Mouse (Mus musculus) hindbrain, postnatal 0 days (tissue): ENCODE data around the gene Gbf1. TPM values are rescaled to one million over a fixed set of nuclear protein-coding genes. Genes with fewer than 3 reads are reported as not detected.

Experiments used
- ATAC-seq: fragments of 200-750 bp; cut with Nextera tagmentation; 2 replicates; pipeline ENCODE4 v1.8.0; 2017; ENCODE audit warnings: mild to moderate bottlenecking, moderate TSS enrichment, moderate library complexity
- DNase-seq: peaks from one replicate; pipeline ENCODE4 v3.0.0-alpha.2; 2015; ENCODE audit warnings: low spot score
- H3K27ac ChIP-seq: fragments of 300-500 bp; sonication (generic); 2 replicates; pipeline ENCODE4 v1.5.1; 2014; ENCODE audit warnings: mild to moderate bottlenecking
- H3K27me3 ChIP-seq: fragments of 300-500 bp; sonication (generic); 2 replicates; pipeline ENCODE4 v1.6.1; 2014; ENCODE audit warnings: low read length, mixed read lengths; ENCODE audit not compliant: insufficient read depth
- H3K36me3 ChIP-seq: fragments of 300-500 bp; sonication (generic); 2 replicates; pipeline ENCODE4 v1.6.1; 2014; ENCODE audit warnings: low read length, mixed read lengths; ENCODE audit not compliant: insufficient read depth
- H3K4me1 ChIP-seq: fragments of 300-500 bp; sonication (generic); 2 replicates; pipeline ENCODE4 v1.6.1; 2014; ENCODE audit warnings: antibody characterized with exemption, low read length, mixed read lengths; ENCODE audit not compliant: insufficient read depth
- H3K4me2 ChIP-seq: fragments of 300-500 bp; sonication (generic); 2 replicates; pipeline ENCODE4 v1.6.1; 2014; ENCODE audit warnings: low read depth, mild to moderate bottlenecking, low read length, moderate library complexity, mixed read lengths
- H3K4me3 ChIP-seq: fragments of 300-500 bp; sonication (generic); 2 replicates; pipeline ENCODE4 v1.5.1; 2014; ENCODE audit warnings: low read length
- H3K9ac ChIP-seq: fragments of 300-500 bp; sonication (generic); replicated peaks from 2 replicates; pipeline ENCODE4 v1.6.1; 2014; ENCODE audit warnings: mild to moderate bottlenecking, low read length, moderate library complexity, mixed read lengths
- H3K9me3 ChIP-seq: fragments of 300-500 bp; sonication (generic); 2 replicates; pipeline ENCODE4 v1.6.1; 2016; ENCODE audit warnings: low read length, mixed read lengths
- CTCF ChIP-seq: IDR thresholded peaks from 2 replicates; pipeline ENCODE4 v1.5.1; 2016; ENCODE audit warnings: antibody characterized with exemption, control low read depth, low read depth
- WGBS: fragments of 180-500 bp; shearing (Covaris S2); extraction: QIAGEN DNeasy Blood & Tissue Kit; methylation state at CpG from one replicate; pipeline ENCODE4 v1.1.7; 2014; 5-methylcytosine and 5-hydroxymethylcytosine counted together
- polyA plus RNA-seq: library from polyadenylated mRNA; unstranded; fragments of >200 nt; fragmentation: Nextera tagmentation; extraction: Ambion mirVana; gene quantifications from 2 replicates; pipeline ENCODE4 v1.2.1, GENCODE M21; 2015
- total RNA-seq: library from RNA; depleted of rRNA; stranded (reverse); fragments of >200 nt; gene quantifications from 2 replicates; pipeline ENCODE4 v1.2.3, GENCODE M21; 2014

Gbf1 gene
- total and polyA plus RNA-seq, 2 experiments from 2014 or later: 52.0 to 63.7 TPM

DNA sequence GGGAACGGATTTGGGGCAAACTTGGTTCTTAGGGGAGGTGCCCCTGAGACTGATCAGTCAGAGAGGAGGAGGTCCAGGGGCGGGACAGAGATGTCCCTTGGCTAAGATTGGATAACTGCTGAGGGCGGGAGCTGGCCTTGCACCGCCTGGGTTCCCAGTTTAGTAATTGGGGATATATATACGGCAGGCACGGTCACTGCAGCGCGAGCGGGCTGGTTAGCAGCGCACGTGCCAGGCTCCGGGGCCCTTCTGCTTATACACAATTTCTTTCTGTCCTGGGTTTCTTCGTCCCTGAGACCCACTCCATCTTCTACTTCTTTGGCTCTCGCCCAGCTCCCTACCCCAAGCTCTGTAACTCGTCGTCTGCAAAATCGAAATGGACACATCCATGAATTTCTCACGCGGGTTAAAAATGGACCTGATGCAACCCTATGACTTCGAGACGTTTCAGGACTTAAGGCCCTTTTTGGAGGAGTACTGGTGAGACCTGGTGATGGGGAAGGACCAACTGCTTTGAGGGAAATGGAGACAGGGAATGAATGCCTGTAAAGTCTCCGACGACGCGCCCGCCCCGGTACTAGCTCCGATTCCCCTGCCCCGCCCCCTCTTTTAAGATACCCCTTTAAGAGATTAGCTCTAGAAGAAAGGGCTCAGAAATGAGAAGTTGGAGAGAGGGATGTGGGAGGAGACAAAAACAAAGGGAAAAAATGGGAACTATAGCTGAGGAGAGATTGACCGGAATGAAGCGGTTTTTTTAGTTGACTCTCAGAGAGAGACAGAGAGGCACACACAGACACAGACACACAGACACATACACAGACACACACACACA lies 20.4 kb upstream of the Gbf1 start, which contains the start of gene Elovl3:
Gene Elovl3 (plus strand): TSS at position 204 of the 832 bp plus-strand sequence.
- 3% methylated on average over 31 of the region's 31 CpGs for WGBS
- no peak for TF ChIP-seq CTCF
- DNase-seq: peak; percentile 15

DNA sequence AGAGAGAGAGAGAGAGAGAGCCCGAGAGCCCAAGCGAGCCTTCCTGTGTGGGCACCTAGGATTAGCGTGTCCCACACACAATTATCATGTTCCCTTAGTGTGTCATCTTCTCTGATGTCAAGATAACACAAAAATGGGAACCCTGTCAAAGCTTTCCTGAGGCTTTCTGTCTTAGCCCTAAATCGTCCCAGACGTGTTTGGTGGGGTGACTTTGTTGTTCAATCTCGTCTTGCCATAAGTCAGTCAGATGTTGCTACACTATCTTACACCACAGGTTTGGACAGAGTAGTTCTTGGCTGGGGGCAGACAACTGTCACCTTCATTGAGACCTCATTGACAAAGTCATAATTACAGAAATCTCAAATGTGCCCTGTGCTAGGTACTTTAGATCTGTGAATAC lies 19.7 kb upstream of the Gbf1 start:
- WGBS: 48% methylated on average over 6 of the region's 6 CpGs
- Histone ChIP-seq H3K27me3 (peaks cover 35% of the 10 kb centered on the region), H3K36me3 (no peaks in the 10 kb centered on the region), H3K9ac (no peak overlapping the region), H3K4me2 (no peak overlapping the region), H3K4me3 (no peak overlapping the region), H3K27ac (no peak overlapping the region), H3K9me3 (no peaks in the 10 kb centered on the region), H3K4me1 (peaks cover 20% of the 10 kb centered on the region; the same call in 1 of the 2 replicates)
- TF ChIP-seq CTCF: no peak
- ATAC-seq: no peak
- no peak for DNase-seq

More for the DNA sequence above, 20.4 kb upstream of the Gbf1 start, which contains the start of gene Elovl3:
- no peak within 1 kb of the TSS for H3K9ac ChIP-seq
- H3K36me3 ChIP-seq: no peaks in the 10 kb centered on the region
- H3K4me1 ChIP-seq: peaks cover 17% of the 10 kb centered on the region; the same call in 1 of the 2 replicates
- H3K4me2 ChIP-seq: peak within 1 kb of the TSS; percentile 50
- peak within 1 kb of the TSS; percentile 26 for H3K4me3 ChIP-seq
- H3K27ac ChIP-seq: no peak within 1 kb of the TSS
- peaks cover 29% of the 10 kb centered on the region for H3K27me3 ChIP-seq
- ATAC-seq: no peak
- no peaks in the 10 kb centered on the region for H3K9me3 ChIP-seq

DNA sequence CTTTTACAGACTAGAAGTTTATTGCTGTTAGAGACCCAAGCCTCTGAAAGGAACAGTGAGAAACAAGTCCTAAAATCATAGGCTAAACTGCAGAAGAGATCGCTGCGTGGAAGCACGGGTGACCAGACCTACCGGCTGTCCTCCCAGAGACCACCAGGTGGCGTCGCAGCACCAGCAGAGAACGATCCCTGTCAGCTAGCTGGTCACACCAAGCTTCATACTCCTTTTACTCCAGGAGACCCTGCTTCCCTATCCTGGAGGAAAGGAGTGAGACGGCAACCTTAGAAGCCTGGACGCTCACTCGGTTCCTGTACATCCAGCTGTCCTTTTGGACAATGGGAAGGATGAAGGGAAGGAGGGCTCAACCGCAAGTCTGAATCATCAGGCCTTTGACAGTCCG lies 17.0 kb upstream of the Gbf1 start:
- Histone ChIP-seq H3K27ac (no peak overlapping the region), H3K4me3 (peak overlapping the region; percentile 46), H3K27me3 (peaks cover 43% of the 10 kb centered on the region), H3K4me2 (peak overlapping the region; percentile 97), H3K9me3 (no peaks in the 10 kb centered on the region), H3K9ac (peak overlapping the region; percentile 49; the same call in 1 of the 2 replicates), H3K4me1 (peaks cover 20% of the 10 kb centered on the region; the same call in 1 of the 2 replicates), H3K36me3 (no peaks in the 10 kb centered on the region)
- TF ChIP-seq CTCF: peak; percentile 99
- peak; percentile 84 for ATAC-seq
- whole genome bisulfite sequencing: under 1% methylated on average over 12 of the region's 12 CpGs
- peak; percentile 94 for DNase-seq

DNA sequence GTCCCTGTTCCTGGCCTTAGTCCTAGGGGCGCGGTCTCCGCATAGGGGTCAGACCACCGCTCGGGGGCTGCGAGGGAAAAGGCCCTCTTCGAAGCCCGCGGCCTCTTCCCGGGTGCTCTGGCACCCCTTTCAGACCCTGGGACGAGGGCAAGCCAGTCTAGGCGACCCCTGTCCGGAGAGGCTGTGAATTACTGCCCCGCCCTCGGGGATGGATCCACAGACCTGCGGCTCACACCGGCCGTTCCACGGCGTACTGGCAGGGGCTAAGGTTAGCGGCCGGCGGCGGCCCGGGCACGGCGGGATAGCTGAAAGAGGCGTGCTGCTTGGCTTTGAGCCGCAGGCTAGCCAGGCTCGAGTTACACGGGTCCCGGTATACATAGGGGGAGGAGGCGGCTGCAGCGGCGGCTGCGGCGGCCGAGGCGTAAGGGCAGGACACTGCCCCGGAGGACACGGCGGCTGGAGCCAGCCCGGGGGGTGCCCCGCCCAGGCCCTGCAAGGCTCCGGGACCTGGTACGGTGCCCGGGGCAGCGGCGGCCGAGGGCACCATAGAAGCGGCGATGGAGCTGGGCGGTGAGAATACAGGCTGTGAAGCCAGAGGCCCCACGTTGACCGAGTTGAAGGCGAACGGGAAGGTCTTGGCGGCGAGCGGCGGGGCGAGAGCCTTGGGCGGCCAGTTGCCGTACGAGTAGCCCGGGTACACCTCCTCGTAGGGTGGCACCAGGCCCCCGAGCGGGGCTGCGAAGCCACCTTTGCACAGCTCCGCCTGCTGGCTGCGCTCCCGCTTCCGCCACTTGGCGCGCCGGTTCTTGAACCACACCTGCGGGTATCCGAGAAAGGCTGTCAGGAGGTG lies 16.3 kb upstream of the Gbf1 start:
- peak; percentile 30; the same call in 1 of the 2 replicates for ATAC-seq
- no peaks in the 10 kb centered on the region for H3K36me3 ChIP-seq
- H3K4me1 ChIP-seq: peaks cover 20% of the 10 kb centered on the region; the same call in 1 of the 2 replicates
- TF ChIP-seq CTCF: peak; percentile 59
- peaks cover 47% of the 10 kb centered on the region for H3K27me3 ChIP-seq
- WGBS: under 1% methylated on average over 78 of the region's 79 CpGs
- DNase-seq: peak; percentile 59
- H3K9ac ChIP-seq: peak overlapping the region; percentile 49
- no peaks in the 10 kb centered on the region for H3K9me3 ChIP-seq
- peak overlapping the region; percentile 46 for H3K4me3 ChIP-seq
- H3K27ac ChIP-seq: no peak overlapping the region
- peak overlapping the region; percentile 97 for H3K4me2 ChIP-seq

DNA sequence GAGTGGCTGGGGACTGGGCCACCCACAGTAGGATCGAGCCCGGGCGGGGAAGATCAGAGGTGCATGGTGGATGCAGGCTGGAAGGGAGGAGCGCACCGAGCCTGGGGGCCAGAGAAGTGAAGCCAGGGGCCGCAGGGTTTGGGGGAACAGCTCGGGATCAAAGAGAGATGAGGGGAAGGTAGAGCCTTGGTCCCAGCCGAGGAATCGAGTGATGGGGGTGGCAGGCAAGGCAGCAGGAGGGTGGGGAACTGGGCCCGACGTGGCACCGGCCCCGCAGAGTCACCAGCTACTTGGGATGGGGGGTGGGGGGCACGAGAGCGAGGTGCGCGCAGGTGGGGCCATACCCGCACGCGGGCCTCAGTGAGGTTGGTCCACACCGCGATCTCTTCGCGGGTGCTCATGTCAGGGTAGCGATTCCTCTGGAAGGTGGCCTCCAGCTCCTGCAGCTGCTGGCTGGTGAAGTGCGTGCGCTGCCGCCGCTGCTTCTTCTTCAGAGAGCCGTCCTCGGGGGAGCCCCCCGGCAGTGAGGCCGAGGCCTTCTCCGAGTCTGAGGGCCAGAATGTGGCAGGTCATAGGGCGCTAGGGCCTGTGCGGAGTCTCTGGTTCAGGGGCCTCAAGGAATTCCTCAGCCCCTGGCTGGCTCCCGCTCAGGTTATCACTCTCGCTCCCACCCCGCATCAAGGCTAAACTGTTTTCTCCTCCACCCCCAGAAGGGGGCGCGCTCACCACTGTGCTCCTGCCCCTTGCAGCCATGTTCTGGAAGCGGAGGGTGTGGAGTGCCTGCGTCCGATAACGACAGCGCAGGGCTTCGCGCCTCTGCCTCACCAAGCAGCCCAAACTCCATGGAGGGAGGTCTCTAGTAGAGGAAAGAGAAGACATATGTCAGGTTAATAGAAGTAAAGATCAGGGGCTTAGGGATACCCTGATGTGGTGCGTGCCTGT lies 15.4 kb upstream of the Gbf1 start:
- Histone ChIP-seq H3K4me1 (peaks cover 16% of the 10 kb centered on the region; the same call in 1 of the 2 replicates), H3K9me3 (no peaks in the 10 kb centered on the region), H3K4me2 (peak overlapping the region; percentile 97), H3K4me3 (peak overlapping the region; percentile 46), H3K9ac (peak overlapping the region; percentile 49; the same call in 1 of the 2 replicates), H3K27me3 (peaks cover 46% of the 10 kb centered on the region), H3K27ac (no peak overlapping the region), H3K36me3 (no peaks in the 10 kb centered on the region)
- ATAC-seq: peak; percentile 28; the same call in 1 of the 2 replicates
- DNase-seq: peak; percentile 35
- WGBS: 3% methylated on average over 49 of the region's 49 CpGs
- peak; percentile 73 for TF ChIP-seq CTCF
